Mouse (Mus musculus) liver, embryonic 15.5 days (tissue): ENCODE data around the gene Lemd1. TPM values are rescaled to one million over a fixed set of nuclear protein-coding genes. Genes with fewer than 3 reads are reported as not detected.

Source experiments
- ATAC-seq: fragments of 200-750 bp; cut with Nextera tagmentation; 2 replicates; pipeline ENCODE4 v1.8.0; 2017; ENCODE audit warnings: moderate number of reproducible peaks, mild to moderate bottlenecking, moderate library complexity; ENCODE audit not compliant: insufficient read depth
- H3K27ac ChIP-seq: fragments of 300-500 bp; sonication (generic); replicated peaks from 2 replicates; pipeline ENCODE4 v1.5.1; 2015; ENCODE audit warnings: mild to moderate bottlenecking, inconsistent platforms
- H3K27me3 ChIP-seq: fragments of 300-500 bp; sonication (generic); 2 replicates; pipeline ENCODE4 v1.6.1; 2015; ENCODE audit warnings: mild to moderate bottlenecking, inconsistent platforms
- H3K36me3 ChIP-seq: fragments of 300-500 bp; sonication (generic); replicated peaks from 2 replicates; pipeline ENCODE4 v1.6.1; 2015; ENCODE audit warnings: moderate library complexity, mild to moderate bottlenecking, inconsistent platforms
- H3K4me1 ChIP-seq: fragments of 300-500 bp; sonication (generic); replicated peaks from 2 replicates; pipeline ENCODE4 v1.6.1; 2015; ENCODE audit warnings: inconsistent platforms
- H3K4me2 ChIP-seq: fragments of 300-500 bp; sonication (generic); 2 replicates; pipeline ENCODE4 v1.6.1; 2015; ENCODE audit warnings: moderate library complexity, mild to moderate bottlenecking, inconsistent platforms
- H3K4me3 ChIP-seq: fragments of 300-500 bp; sonication (generic); replicated peaks from 2 replicates; pipeline ENCODE4 v1.5.1; 2015; ENCODE audit warnings: mild to moderate bottlenecking, inconsistent platforms
- H3K9ac ChIP-seq: fragments of 300-500 bp; sonication (generic); 2 replicates; pipeline ENCODE4 v1.6.1; 2015; ENCODE audit warnings: moderate library complexity, mild to moderate bottlenecking, inconsistent platforms
- H3K9me3 ChIP-seq: fragments of 300-500 bp; sonication (generic); replicated peaks from 2 replicates; pipeline ENCODE4 v1.6.1; 2016; ENCODE audit warnings: inconsistent platforms
- WGBS: fragments of 180-500 bp; shearing (Covaris S2); methylation state at CpG from one replicate; pipeline ENCODE4 v1.1.7; 2015; ENCODE audit warnings: mixed read lengths; ENCODE audit not compliant: insufficient replicate concordance; 5-methylcytosine and 5-hydroxymethylcytosine counted together
- polyA plus RNA-seq: library from polyadenylated mRNA; unstranded; fragments of >200 nt; fragmentation: Nextera tagmentation; extraction: Ambion mirVana; gene quantifications from 2 replicates; pipeline ENCODE4 v1.2.1, GENCODE M21; 2015

Lemd1 gene
- polyA plus RNA-seq, result not detected in 2 replicates

- no peak for ATAC-seq
- Histone ChIP-seq H3K27ac (no peak within 1 kb of the TSS), H3K4me2 (peak within 1 kb of the TSS; percentile 68), H3K27me3 (peaks cover 100% of the 10 kb centered on the region), H3K36me3 (no peaks in the 10 kb centered on the region), H3K9ac (no peak within 1 kb of the TSS), H3K4me1 (peaks cover 9% of the 10 kb centered on the region), H3K9me3 (no peaks in the 10 kb centered on the region), H3K4me3 (peak within 1 kb of the TSS; percentile 45)
- 2% methylated on average over 34 of the region's 34 CpGs for WGBS
Observed at GRCm38 (mm10) chr1:132191093-132191785, at the start of gene Lemd1, which contains the start of gene AC124108.1. Lemd1 (plus strand) TSS chr1:132191431. AC124108.1 (plus strand) TSS chr1:132191457.

- peaks cover 23% of the 10 kb centered on the region for H3K4me1 ChIP-seq
- H3K27ac ChIP-seq, result no peak overlapping the region
- WGBS, result 56% methylated on average over 13 of the region's 13 CpGs
- no peaks in the 10 kb centered on the region for H3K36me3 ChIP-seq
- H3K4me2 ChIP-seq, result no peak overlapping the region
- peak; percentile 52; the same call in 1 of the 2 replicates for ATAC-seq
- H3K4me3 ChIP-seq, result no peak overlapping the region
- no peak overlapping the region for H3K9ac ChIP-seq
- H3K9me3 ChIP-seq, result no peaks in the 10 kb centered on the region
- peaks cover 39% of the 10 kb centered on the region for H3K27me3 ChIP-seq
Observed at GRCm38 (mm10) chr1:132141753-132142152, 49.5 kb upstream of the Lemd1 start.

- Histone ChIP-seq H3K4me3 (no peak overlapping the region), H3K9ac (no peak overlapping the region), H3K27ac (no peak overlapping the region), H3K9me3 (no peaks in the 10 kb centered on the region), H3K27me3 (peaks cover 34% of the 10 kb centered on the region), H3K4me1 (peaks cover 20% of the 10 kb centered on the region), H3K36me3 (no peaks in the 10 kb centered on the region), H3K4me2 (no peak overlapping the region)
- 22% methylated on average over 5 of the region's 5 CpGs for WGBS
- ATAC-seq, result no peak
Observed at GRCm38 (mm10) chr1:132143079-132143478, 48.2 kb upstream of the Lemd1 start.

- Histone ChIP-seq H3K4me2 (no peak overlapping the region), H3K9ac (no peak overlapping the region), H3K9me3 (no peaks in the 10 kb centered on the region), H3K27me3 (peaks cover 27% of the 10 kb centered on the region), H3K4me1 (peaks cover 14% of the 10 kb centered on the region), H3K36me3 (no peaks in the 10 kb centered on the region), H3K4me3 (no peak overlapping the region), H3K27ac (no peak overlapping the region)
- no peak for ATAC-seq
- 43% methylated on average over 4 of the region's 4 CpGs for WGBS
Observed at GRCm38 (mm10) chr1:132143730-132144129, 47.5 kb upstream of the Lemd1 start.

GRCm38 (mm10) chr1:132144223-132144622 is 47.0 kb upstream of the Lemd1 start:
- Histone ChIP-seq H3K9me3 (no peaks in the 10 kb centered on the region), H3K9ac (no peak overlapping the region), H3K36me3 (no peaks in the 10 kb centered on the region), H3K4me1 (peaks cover 11% of the 10 kb centered on the region), H3K4me2 (no peak overlapping the region), H3K4me3 (no peak overlapping the region), H3K27ac (no peak overlapping the region), H3K27me3 (peaks cover 22% of the 10 kb centered on the region)
- WGBS, result 64% methylated on average over 2 of the region's 2 CpGs
- no peak for ATAC-seq

GRCm38 (mm10) chr1:132144837-132145236 is 46.4 kb upstream of the Lemd1 start:
- Histone ChIP-seq H3K27ac (no peak overlapping the region), H3K27me3 (peaks cover 16% of the 10 kb centered on the region), H3K4me3 (no peak overlapping the region), H3K36me3 (no peaks in the 10 kb centered on the region), H3K9me3 (no peaks in the 10 kb centered on the region), H3K4me2 (no peak overlapping the region), H3K4me1 (peaks cover 7% of the 10 kb centered on the region), H3K9ac (no peak overlapping the region)
- 58% methylated on average over 3 of the region's 3 CpGs for WGBS
- no peak for ATAC-seq

- Histone ChIP-seq H3K27ac (no peak overlapping the region), H3K9ac (no peak overlapping the region), H3K4me1 (no peaks in the 10 kb centered on the region; the same call in 1 of the 2 replicates), H3K36me3 (no peaks in the 10 kb centered on the region), H3K27me3 (peaks cover 5% of the 10 kb centered on the region; the same call in 1 of the 2 replicates), H3K9me3 (no peaks in the 10 kb centered on the region), H3K4me2 (no peak overlapping the region), H3K4me3 (no peak overlapping the region)
- WGBS, result 63% methylated on average over 8 of the region's 8 CpGs
- ATAC-seq, result no peak
Observed at GRCm38 (mm10) chr1:132145973-132146685, 45.1 kb upstream of the Lemd1 start.

GRCm38 (mm10) chr1:132149410-132149809 is 41.8 kb upstream of the Lemd1 start:
- H3K36me3 ChIP-seq, result no peaks in the 10 kb centered on the region
- H3K27ac ChIP-seq, result no peak overlapping the region
- no peaks in the 10 kb centered on the region for H3K9me3 ChIP-seq
- no peak overlapping the region for H3K9ac ChIP-seq
- H3K4me3 ChIP-seq, result no peak overlapping the region
- no peak overlapping the region for H3K4me2 ChIP-seq
- ATAC-seq, result no peak
- H3K27me3 ChIP-seq, result no peaks in the 10 kb centered on the region
- WGBS, result 35% methylated on average over 2 of the region's 2 CpGs
- no peaks in the 10 kb centered on the region for H3K4me1 ChIP-seq

GRCm38 (mm10) chr1:132150171-132150570 is 41.1 kb upstream of the Lemd1 start:
- no peaks in the 10 kb centered on the region for H3K27me3 ChIP-seq
- no peaks in the 10 kb centered on the region for H3K4me1 ChIP-seq
- ATAC-seq, result peak; percentile 18; the same call in 1 of the 2 replicates
- H3K9me3 ChIP-seq, result no peaks in the 10 kb centered on the region
- no peaks in the 10 kb centered on the region for H3K36me3 ChIP-seq
- no peak overlapping the region for H3K4me3 ChIP-seq
- no peak overlapping the region for H3K4me2 ChIP-seq
- H3K9ac ChIP-seq, result no peak overlapping the region
- 18% methylated on average over 1 of the region's 1 CpGs for WGBS
- H3K27ac ChIP-seq, result no peak overlapping the region

- H3K4me1 ChIP-seq, result no peaks in the 10 kb centered on the region
- H3K36me3 ChIP-seq, result no peaks in the 10 kb centered on the region
- no peak overlapping the region for H3K4me3 ChIP-seq
- H3K27ac ChIP-seq, result no peak overlapping the region
- ATAC-seq, result no peak
- no peak overlapping the region for H3K4me2 ChIP-seq
- no peak overlapping the region for H3K9ac ChIP-seq
- no peaks in the 10 kb centered on the region for H3K27me3 ChIP-seq
- H3K9me3 ChIP-seq, result no peaks in the 10 kb centered on the region
- WGBS, result 58% methylated on average over 15 of the region's 15 CpGs
Observed at GRCm38 (mm10) chr1:132150817-132151601, 40.2 kb upstream of the Lemd1 start.

GRCm38 (mm10) chr1:132151908-132152307 is 39.3 kb upstream of the Lemd1 start:
- Histone ChIP-seq H3K9ac (no peak overlapping the region), H3K4me1 (no peaks in the 10 kb centered on the region), H3K4me2 (no peak overlapping the region), H3K27me3 (no peaks in the 10 kb centered on the region), H3K36me3 (no peaks in the 10 kb centered on the region), H3K4me3 (no peak overlapping the region), H3K27ac (no peak overlapping the region), H3K9me3 (no peaks in the 10 kb centered on the region)
- no peak for ATAC-seq
- WGBS, result 59% methylated on average over 2 of the region's 2 CpGs
